Mouse (Mus musculus) C2C12 (cell line): Measurements from ENCODE around the gene Srsf6. TPM values are rescaled to one million over a fixed set of nuclear protein-coding genes. Genes with fewer than 3 reads are reported as not detected.
A peak's percentile ranks its signal among the peaks of the same experiment; 100 is the strongest.

Experiments used
- H3K27me3 ChIP-seq: one replicate; pipeline ENCODE4 v1.6.1; 2011; ENCODE audit not compliant: control insufficient read depth, insufficient read depth, insufficient read length
- H3K36me3 ChIP-seq: one replicate; pipeline ENCODE4 v1.6.1; 2011; ENCODE audit not compliant: control insufficient read depth, insufficient read depth
- H3K4me3 ChIP-seq: one replicate; pipeline ENCODE4 v1.5.1; 2011; ENCODE audit warnings: mild to moderate bottlenecking, control low read depth; ENCODE audit not compliant: poor library complexity, insufficient read depth, severe bottlenecking
- H3K79me2 ChIP-seq: one replicate; pipeline ENCODE4 v1.6.1; 2011; ENCODE audit not compliant: control insufficient read depth, insufficient read depth
- H3K79me3 ChIP-seq: one replicate; pipeline ENCODE4 v1.6.1; 2011; ENCODE audit warnings: low read depth, control low read depth
- H3ac ChIP-seq: one replicate; pipeline ENCODE3; 2011; ENCODE audit warnings: low read depth; ENCODE audit not compliant: control insufficient read depth, insufficient read length
- CEBPB ChIP-seq: IDR thresholded peaks from one replicate; pipeline ENCODE4 v1.6.1; 2011; ENCODE audit warnings: low read depth, mild to moderate bottlenecking, control low read depth, moderate library complexity
- CTCF ChIP-seq: IDR thresholded peaks from one replicate; pipeline ENCODE4 v1.5.1; 2011; ENCODE audit not compliant: control insufficient read depth, insufficient read depth, insufficient read length
- FOSL1 ChIP-seq: IDR thresholded peaks from one replicate; pipeline ENCODE4 v1.8.0; 2011; ENCODE audit warnings: mild to moderate bottlenecking, low read length; ENCODE audit not compliant: poor library complexity, insufficient read depth, severe bottlenecking
- MAX ChIP-seq: IDR thresholded peaks from one replicate; pipeline ENCODE4 v1.6.1; 2011; ENCODE audit warnings: mild to moderate bottlenecking, control low read depth
- MYOD1 ChIP-seq: IDR thresholded peaks from one replicate; pipeline ENCODE4 v1.6.1; 2011; ENCODE audit warnings: low read depth; ENCODE audit not compliant: control insufficient read depth, insufficient read length
- MYOG ChIP-seq: IDR thresholded peaks from one replicate; pipeline ENCODE4 v1.6.1; 2011; ENCODE audit not compliant: control insufficient read depth, insufficient read length; ENCODE audit errors: extremely low read depth
- USF1 ChIP-seq: IDR thresholded peaks from one replicate; pipeline ENCODE4 v1.6.1; 2011; ENCODE audit warnings: low read depth, mild to moderate bottlenecking, control low read depth, moderate library complexity
- polyA plus RNA-seq: library from polyadenylated mRNA; unstranded; fragments of >200 nt; fragmentation: generic; extraction: Trizol; gene quantifications from one replicate; pipeline ENCODE4 v1.2.1, GENCODE M21; 2012; ENCODE audit warnings: missing spikeins

Srsf6 gene
- polyA plus RNA-seq, 1 experiment, result 119 TPM

- H3ac ChIP-seq, result no peak overlapping the region
- no peak overlapping the region for H3K4me3 ChIP-seq
- H3K27me3 ChIP-seq, result peaks cover 22% of the 10 kb centered on the region
- no peaks in the 10 kb centered on the region for H3K79me3 ChIP-seq
- no peaks in the 10 kb centered on the region for H3K79me2 ChIP-seq
- no peaks in the 10 kb centered on the region for H3K36me3 ChIP-seq
- TF ChIP-seq MYOG, result no peak
Observed at GRCm38 (mm10) chr2:162919926-162920325, 11.4 kb upstream of the Srsf6 start.

- no peak overlapping the region for H3K4me3 ChIP-seq
- H3K27me3 ChIP-seq, result peaks cover 9% of the 10 kb centered on the region
- no peaks in the 10 kb centered on the region for H3K79me3 ChIP-seq
- no peaks in the 10 kb centered on the region for H3K79me2 ChIP-seq
- no peak overlapping the region for H3ac ChIP-seq
- peak; percentile 27 for TF ChIP-seq CTCF
- TF ChIP-seq USF1, result no peak
- H3K36me3 ChIP-seq, result no peaks in the 10 kb centered on the region
Observed at GRCm38 (mm10) chr2:162922183-162922582, 9.1 kb upstream of the Srsf6 start.

GRCm38 (mm10) chr2:162922834-162923233 is 8.5 kb upstream of the Srsf6 start:
- Histone ChIP-seq H3K36me3 (no peaks in the 10 kb centered on the region), H3K79me3 (no peaks in the 10 kb centered on the region), H3K4me3 (no peak overlapping the region), H3ac (no peak overlapping the region), H3K27me3 (peaks cover 9% of the 10 kb centered on the region), H3K79me2 (no peaks in the 10 kb centered on the region)
- TF ChIP-seq CEBPB (no peak), MYOD1 (no peak), USF1 (no peak), CTCF (no peak), FOSL1 (no peak), MYOG (no peak), MAX (no peak)

- no peak overlapping the region for H3K4me3 ChIP-seq
- no peak overlapping the region for H3ac ChIP-seq
- H3K36me3 ChIP-seq, result no peaks in the 10 kb centered on the region
- TF ChIP-seq FOSL1, result no peak
- H3K27me3 ChIP-seq, result peaks cover 5% of the 10 kb centered on the region
- H3K79me2 ChIP-seq, result no peaks in the 10 kb centered on the region
- no peaks in the 10 kb centered on the region for H3K79me3 ChIP-seq
Observed at GRCm38 (mm10) chr2:162924126-162924525, 7.2 kb upstream of the Srsf6 start.

- H3K79me3 ChIP-seq, result peaks cover 12% of the 10 kb centered on the region
- H3ac ChIP-seq, result no peak overlapping the region
- TF ChIP-seq CTCF (no peak), MAX (no peak), MYOG (no peak), CEBPB (no peak), USF1 (no peak), MYOD1 (no peak), FOSL1 (no peak)
- H3K27me3 ChIP-seq, result no peaks in the 10 kb centered on the region
- peaks cover 17% of the 10 kb centered on the region for H3K79me2 ChIP-seq
- no peak overlapping the region for H3K4me3 ChIP-seq
- H3K36me3 ChIP-seq, result peaks cover 6% of the 10 kb centered on the region
Observed at GRCm38 (mm10) chr2:162927918-162928585, 3.3 kb upstream of the Srsf6 start.

GRCm38 (mm10) chr2:162929704-162930103 is 1.6 kb upstream of the Srsf6 start:
- no peak overlapping the region for H3K4me3 ChIP-seq
- peaks cover 23% of the 10 kb centered on the region for H3K36me3 ChIP-seq
- H3K79me2 ChIP-seq, result peaks cover 34% of the 10 kb centered on the region
- H3K27me3 ChIP-seq, result no peaks in the 10 kb centered on the region
- peaks cover 26% of the 10 kb centered on the region for H3K79me3 ChIP-seq
- no peak overlapping the region for H3ac ChIP-seq
- TF ChIP-seq MYOD1, result no peak
- no peak for TF ChIP-seq USF1
- no peak for TF ChIP-seq FOSL1
- no peak for TF ChIP-seq CEBPB
- TF ChIP-seq CTCF, result no peak
- TF ChIP-seq MAX, result no peak
- TF ChIP-seq MYOG, result no peak
